Mouse (Mus musculus) liver, adult (tissue): ENCODE results near the gene Mcemp1.

Experiments
- GATA4 ChIP-seq: IDR thresholded peaks from 2 replicates; pipeline ENCODE4 v1.6.1; 2014; ENCODE audit warnings: mild to moderate bottlenecking, low read length; ENCODE audit not compliant: insufficient replicate concordance

Gene Mcemp1

GRCm38 (mm10) chr8:3654726-3655508, 10.6 kb upstream of the Mcemp1 start:
- no peak for TF ChIP-seq GATA4

GRCm38 (mm10) chr8:3655526-3655925, 10.0 kb upstream of the Mcemp1 start, which contains the start of gene Retn:
Retn (plus strand) TSS chr8:3655770.
- no peak for TF ChIP-seq GATA4

GRCm38 (mm10) chr8:3656725-3657381, 8.7 kb upstream of the Mcemp1 start:
- no peak for TF ChIP-seq GATA4

- no peak for TF ChIP-seq GATA4
Observed at GRCm38 (mm10) chr8:3660889-3661288, 4.7 kb upstream of the Mcemp1 start.

DNA sequence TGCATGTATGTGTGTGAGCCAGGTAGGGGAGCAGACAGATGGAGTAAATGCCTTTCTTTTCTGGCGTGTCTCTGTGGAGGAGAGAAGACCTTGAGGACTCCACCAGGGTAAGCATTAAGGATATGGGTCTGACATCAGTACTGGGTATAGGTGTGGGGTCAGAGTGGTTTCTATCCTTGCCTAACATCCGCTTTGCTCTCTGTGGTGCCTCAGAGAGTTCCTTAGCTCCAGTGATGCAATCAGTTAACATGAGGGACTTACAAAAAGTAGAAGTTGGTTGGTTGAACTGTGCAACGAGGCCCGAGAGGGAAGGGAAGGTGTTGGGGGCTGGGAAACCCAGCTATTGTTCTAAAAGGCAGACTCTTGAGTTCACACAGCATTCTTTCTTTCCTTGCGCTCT, 1.1 kb upstream of the Mcemp1 start:
- no peak for TF ChIP-seq GATA4

DNA sequence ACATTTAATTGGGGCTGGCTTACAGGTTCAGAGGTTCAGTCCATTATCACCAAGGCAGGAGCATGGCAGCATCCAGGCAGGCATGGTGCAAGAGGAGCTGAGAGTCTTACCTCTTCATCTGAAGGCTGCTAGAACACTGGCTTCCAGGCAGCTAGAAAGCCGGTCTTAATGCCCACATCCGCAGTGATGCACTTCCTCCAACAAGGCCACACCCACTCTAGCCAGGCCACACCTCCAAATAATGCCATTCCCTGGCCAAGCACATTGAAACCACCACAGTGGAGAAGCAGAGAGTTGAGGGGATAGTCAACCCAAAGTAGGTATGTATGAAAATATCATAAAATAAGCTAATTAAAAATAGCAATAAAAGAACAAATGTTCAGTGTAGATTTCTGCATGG, 4.8 kb downstream of the Mcemp1 start:
- no peak for TF ChIP-seq GATA4

GRCm38 (mm10) chr8:3671980-3672491, 6.5 kb downstream of the Mcemp1 start, which contains the start of gene Fcor:
Fcor (minus strand) TSS chr8:3672362.
- TF ChIP-seq GATA4 = 0 out of 2 replicates have a peak, but pooled peaks have one; percentile 6

DNA sequence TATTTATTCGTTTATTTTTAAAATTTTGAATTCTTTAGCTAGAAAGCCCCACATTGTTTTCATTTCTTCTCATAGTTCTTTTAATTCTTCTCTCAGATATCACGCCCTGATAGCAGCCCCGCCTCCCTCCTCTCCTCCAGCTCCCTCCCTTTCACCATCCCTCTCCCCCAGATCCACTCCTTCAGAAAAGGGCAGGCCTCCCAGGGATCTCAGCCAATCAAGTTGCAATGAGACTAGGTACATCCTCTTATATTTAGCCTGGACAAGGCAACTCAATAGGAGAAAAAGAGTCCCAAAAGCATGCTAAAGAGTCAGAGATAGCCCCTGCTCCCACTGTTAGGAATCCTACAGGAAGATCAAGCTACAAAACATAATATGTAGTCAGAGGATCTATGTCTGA, 9.1 kb downstream of the Mcemp1 start:
- no peak for TF ChIP-seq GATA4

- TF ChIP-seq GATA4 = no peak
Observed at GRCm38 (mm10) chr8:3676131-3676992, 10.8 kb downstream of the Mcemp1 start, which contains the start of gene Trappc5. Trappc5 (plus strand) TSS chr8:3676299.

- TF ChIP-seq GATA4 = no peak
Observed at GRCm38 (mm10) chr8:3676993-3677579, 11.5 kb downstream of the Mcemp1 start.

GRCm38 (mm10) chr8:3678831-3679230, 13.3 kb downstream of the Mcemp1 start:
- no peak for TF ChIP-seq GATA4

DNA sequence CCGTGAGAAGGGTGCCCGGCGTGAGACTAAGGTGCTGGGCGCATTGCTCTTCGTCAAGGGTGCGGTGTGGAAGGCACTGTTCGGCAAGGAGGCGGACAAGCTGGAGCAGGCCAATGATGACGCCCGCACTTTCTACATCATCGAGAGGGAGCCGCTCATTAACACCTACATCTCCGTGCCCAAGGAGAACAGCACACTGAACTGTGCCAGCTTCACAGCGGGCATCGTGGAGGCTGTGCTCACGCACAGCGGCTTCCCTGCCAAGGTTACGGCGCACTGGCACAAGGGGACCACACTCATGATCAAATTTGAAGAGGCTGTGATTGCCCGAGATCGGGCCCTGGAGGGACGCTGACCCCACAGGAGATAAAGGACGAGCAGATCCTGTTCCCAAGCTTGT, 13.7 kb downstream of the Mcemp1 start:
- TF ChIP-seq GATA4 = no peak

DNA sequence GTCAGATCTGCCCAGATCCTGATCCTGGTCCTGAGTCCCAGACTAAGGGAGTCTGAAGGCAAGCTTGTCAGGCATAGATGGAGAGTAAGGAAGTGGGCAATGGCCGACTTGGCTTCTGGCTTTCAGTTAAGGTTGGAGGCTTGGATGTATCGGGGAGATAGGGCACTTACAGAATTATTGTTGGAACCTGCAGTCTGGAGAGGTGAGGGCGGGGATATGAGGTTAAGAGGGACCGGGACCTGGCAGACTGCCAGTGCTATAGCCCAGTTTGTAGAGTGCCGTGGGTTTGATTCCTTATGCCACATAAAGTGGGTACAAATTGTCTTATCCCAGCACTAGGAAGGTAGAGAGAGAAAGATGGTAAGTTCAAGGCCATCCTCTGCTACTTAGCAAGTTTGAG, 14.1 kb downstream of the Mcemp1 start:
- no peak for TF ChIP-seq GATA4

DNA sequence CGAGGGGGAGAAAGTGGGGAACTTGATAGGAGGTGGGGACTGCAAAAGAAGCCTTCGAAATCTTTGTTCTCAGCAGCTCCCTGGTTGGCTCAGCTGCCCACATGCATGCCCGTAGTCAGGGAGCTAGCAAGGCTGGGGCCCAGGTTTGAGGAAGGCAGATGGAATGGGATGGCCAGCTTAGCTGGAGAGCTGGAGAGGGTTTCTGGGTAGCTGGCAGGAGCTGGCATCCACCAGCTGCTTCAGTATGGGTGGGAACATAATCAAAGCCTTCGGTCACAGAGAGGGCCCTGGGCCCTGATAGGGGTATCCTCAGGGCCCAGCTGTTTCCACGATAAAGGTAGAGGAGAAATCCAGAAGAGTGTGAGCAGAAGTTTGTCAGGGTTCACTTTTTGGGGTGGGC, 16.9 kb downstream of the Mcemp1 start:
- no peak for TF ChIP-seq GATA4
